Mouse (Mus musculus): ENCODE results near the gene Zfand5.
A peak's percentile ranks its signal among the peaks of the same experiment; 100 is the strongest.
"Not testable (repeated sequence)": the region's sequence is repeated elsewhere in the genome, so short reads cannot be mapped to it uniquely, and the experiment has no call there.

Zfand5 gene

DNA sequence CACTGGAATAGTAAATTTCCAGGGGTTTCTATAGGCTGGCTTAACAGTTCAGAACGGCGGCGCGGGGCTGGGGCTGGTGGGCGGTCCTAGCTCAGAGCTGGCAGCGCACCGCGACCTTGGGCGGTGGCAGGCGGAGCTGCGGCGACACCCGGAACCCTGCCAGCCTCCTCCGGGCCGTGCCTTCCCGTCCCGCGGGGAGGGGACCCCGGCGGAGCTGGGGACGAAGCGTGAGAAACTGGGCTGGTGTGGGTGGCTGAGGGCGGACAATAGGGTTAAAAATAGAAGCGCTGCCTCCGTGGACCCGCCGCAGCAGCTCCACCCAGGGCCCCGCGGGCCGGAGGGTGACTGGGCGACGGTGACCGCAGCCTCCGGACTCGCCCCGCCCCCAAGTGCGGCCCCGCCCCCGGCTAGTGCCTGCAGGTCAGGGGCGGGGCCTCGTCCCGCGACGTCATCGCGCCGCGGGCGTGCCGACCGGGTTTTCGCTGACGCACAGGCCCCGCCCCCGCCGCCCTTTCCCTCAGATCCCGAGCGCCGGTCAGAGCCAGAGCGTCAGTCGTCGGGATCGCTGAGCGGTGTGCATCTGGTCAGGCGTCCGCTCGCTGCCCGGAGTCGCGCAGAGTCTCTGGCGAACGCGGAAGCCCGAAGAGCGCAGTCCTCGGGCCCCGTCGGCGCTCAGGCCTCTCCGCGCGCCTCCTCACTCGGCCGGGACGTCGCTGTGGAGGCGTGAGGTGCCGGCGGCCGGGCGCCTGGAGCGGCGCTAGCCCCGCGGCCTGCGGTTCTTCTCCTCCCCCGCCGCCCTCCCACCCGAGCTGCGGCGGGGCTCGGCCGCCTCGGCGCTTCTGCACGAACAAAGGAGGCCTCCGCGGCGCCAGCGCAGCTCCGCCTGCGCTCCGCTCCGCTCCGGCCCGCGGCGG is at the start of gene Zfand5:
Zfand5 (plus strand) TSS at position 538 of the 914 bp plus-strand sequence.
- peak; percentile 98 for DNase-seq (ENCODE audit: low spot score)

DNA sequence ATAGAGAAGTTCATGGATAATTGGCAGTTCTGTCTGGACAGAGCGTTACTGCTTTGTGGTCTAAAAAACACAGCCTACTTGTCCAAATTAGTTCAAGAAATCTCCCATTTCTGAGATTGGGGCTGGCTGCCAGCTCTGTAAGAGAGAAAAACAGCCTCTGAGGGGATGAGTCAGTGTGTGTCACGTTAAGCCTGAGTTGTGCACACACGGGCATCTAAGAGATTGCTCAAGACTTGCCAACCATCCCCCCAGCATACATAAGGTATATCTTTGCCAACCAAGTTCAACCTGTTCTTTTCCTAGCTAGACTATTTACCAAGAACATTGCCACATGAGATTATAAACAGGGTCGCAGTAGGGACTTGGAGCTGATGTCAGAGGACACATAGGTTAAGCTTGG is 44.9 kb upstream of the Zfand5 start:
- DNase-seq (ENCODE audit: low spot score) = peak; percentile 9

DNA sequence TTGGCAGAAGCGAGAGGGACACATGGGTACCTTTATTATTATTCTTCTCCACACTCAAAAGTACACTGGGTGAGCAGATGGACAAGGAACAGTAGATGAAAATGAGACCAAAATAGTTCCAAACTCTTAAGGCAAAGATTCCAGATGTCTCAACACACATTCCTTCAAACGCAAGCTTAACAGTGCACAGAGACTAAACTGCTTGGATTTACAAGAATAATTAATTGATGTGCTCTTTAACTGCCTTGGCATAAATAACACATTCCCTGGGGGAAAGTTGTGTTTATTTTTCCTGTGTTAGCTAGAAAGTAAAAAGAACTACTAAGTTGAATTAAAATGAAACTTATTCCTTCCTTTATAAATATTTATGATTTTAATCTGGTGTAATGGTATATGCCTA is 44.3 kb upstream of the Zfand5 start:
- no peak for DNase-seq (ENCODE audit: low spot score)

DNA sequence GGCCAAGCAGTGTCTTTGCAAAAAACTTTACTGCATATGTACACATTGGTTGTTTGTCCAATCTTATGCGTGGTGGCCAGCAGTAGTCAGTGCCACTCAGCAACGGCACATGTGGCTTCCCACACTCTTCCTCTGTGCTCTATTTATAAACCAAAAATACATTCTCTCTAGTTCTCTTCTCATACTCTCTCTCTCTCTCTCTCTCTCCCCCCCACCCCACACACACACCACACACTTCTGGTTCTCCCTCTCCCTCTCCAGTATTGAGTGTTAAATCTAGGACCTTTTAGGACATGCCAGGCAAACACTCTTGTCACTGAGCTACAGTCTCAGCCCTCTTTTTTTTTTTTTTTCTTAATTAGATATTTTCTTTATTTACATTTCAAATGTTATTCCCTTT is 23.3 kb upstream of the Zfand5 start:
- DNase-seq (ENCODE audit: low spot score) = not testable (repeated sequence)

DNA sequence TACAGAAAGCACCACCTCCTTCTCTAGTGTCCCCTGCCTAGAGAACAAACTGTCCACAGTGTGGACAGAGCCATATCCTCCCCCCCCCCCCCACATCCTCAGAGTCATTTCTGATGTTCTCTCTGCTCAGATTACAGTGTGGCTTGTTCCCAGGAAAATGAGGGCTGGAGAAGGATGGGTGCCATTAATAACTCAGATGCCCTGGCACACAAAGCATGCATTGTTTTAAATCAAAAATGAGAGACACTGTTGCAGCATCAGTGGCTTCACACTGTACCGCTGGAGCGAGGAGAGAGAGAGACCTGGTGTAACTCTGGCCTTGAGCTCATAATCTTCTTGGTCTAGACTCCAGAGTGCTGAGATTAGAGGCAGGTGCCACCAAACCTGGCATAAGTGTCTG is 18.2 kb upstream of the Zfand5 start:
- no peak for DNase-seq (ENCODE audit: low spot score)

DNA sequence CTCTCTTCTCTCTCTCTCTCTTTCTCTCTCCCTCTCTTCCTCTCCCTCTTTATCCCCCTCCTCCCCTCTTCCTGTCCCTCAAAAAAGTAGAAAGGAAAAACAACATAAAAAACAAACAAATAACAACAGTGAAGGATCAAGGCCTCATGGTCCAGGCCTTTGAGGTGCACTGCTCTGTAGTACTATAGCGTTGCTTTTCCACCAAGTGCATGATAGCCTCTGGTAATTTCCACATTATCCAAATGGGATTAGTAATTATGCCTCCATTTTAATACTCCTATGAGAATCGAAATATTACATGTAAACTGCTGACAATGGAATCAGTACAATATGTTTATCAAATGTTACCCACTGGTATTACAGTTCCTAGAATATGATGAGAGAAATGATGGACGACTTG is 16.2 kb upstream of the Zfand5 start:
- no peak for DNase-seq (ENCODE audit: low spot score)

DNA sequence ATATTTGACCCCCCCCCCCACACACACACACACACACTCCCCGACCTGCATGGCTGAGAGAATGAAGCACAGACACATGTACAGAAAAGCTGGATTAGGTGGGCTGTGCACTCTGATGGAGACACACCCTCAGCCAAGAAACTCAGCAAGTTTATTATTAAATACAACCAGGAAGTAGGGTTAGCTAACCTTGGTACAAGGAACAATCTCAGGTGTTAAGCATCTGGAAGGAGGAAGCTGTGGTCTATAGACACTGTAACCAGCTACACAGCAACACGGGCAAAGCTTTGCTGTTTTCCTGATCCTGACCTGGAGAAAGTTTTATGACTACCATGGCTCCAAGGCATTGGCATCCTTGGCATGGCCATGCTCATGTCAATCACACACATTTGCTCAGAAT is 12.6 kb upstream of the Zfand5 start:
- no peak for DNase-seq (ENCODE audit: low spot score)

DNA sequence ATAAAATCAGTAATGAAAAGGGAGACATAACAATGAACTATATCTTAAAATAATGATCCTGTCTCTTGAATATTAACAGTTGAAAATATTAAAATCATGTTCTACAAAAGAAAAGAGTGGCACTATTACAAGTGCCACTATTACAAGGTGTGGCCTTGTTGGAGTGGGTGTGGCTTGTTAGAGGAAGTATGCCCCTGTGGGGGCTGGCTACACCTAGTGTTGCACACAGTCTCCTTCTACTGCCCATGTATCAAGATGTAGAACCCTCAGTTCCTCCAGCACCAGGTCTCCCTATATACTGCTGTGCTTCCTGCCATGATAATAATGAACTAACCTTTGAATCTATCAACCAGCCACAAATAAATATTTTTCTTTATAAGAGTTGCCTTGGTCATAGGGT is 11.8 kb upstream of the Zfand5 start:
- DNase-seq (ENCODE audit: low spot score) = no peak

DNA sequence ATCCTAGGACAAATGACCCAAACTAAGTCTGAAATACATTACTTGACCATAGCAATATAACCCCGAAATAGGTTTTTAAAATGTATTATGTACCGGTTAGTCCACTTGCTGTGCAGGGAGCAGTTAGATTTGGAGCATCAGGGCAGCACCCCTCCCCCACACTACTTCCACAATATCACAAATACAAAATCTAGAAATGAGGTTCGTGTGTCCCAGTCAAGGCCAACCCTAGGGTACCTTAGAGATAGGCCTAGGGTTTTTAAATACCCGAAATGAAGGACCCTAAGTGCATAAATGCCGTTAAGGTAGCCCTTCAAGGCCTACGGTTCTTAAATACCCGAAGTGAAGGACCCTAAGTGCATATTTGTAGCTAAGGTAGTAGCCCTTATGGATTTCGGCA is 892 bp upstream of the Zfand5 start:
- DNase-seq (ENCODE audit: low spot score) = peak; percentile 34

DNA sequence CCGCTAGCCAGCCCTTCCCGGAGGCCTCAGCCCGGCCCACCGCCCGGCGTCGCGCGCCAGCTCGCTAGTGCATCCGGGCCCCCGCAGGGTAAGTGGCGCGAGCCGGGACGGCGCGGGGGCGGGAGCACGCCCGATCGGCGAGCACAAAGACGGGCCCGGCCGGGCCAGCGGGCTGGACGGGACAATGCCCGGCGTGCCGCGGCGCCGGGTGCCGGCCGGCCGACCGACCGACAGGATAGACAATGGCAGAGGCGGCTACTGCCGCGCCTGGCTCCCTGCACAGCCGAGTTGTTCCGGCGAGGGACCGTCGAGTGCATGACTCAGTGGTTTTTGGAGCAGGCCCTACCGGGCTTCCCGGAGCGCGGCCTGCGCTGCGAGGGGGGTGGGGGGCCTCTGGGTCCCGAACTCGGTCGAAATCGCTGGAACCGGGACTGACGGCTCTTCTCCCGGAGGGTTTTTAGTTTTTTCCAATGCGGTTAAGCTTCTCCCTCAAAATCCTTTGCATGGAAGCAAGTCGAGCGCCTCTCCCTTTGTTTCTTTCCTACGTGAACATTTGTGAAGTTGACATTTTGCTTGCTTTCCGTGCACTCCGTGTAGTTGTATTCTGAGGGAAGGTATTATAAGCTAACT is 692 bp downstream of the Zfand5 start:
- peak; percentile 46 for DNase-seq (ENCODE audit: low spot score)

DNA sequence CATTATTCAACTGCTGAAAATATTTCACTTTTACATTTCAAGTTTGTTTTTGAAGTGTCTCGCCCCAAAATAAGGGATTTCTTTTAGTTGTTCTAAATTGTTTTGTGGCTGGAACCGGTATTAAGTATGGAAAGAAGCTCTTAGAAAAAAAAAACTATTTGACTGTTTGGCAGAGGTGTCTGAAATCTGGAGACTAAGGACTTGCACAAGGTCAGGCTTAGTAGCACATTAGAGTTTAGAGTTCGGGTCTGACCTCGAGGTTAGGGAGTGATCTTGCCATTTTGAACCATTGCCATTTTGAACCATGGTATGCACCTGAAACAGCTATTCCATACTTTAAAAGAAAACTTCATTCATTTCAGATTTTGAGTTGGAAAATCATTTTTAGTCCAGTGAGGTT is 1.4 kb downstream of the Zfand5 start:
- no peak for DNase-seq (ENCODE audit: low spot score)

DNA sequence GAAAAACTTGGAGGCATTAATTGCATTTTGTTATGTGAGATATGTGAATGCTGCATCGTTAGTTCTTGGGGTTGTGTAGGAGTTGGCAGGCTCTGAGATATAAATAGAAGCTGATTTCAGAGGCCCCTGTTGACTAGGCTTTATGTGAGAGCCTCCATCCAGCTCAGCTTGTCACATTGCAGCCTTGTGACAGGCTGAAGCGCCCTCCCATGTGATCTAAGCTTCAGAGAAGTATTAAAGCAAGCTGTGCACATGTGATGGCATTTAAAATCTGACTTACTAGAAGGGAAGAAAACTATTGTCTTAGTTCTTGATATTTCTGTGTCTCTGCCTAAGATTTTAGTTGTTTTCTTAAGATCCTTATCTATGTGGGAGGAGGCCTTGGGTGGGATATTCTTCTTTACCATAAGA is 2.1 kb downstream of the Zfand5 start:
- DNase-seq (ENCODE audit: low spot score) = peak; percentile 78

DNA sequence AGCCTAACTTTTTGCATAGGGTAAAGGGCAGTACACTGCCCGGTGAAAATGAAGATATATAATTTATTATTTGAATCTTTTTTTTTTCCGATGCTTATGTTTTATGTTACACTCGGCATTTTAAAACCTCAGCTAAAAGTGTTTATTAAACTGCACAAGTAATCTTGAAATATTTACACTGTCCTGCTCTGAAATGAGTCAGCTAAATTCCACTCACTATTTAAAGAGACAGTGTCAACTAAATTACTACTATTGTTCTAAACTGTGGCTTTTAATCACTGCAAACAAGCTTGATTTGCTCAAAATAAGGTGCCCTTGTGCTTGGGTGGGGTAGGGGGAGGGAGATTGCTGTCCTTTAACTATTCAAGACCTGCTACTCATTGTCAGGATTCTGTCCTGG is 2.6 kb downstream of the Zfand5 start:
- DNase-seq (ENCODE audit: low spot score) = no peak

DNA sequence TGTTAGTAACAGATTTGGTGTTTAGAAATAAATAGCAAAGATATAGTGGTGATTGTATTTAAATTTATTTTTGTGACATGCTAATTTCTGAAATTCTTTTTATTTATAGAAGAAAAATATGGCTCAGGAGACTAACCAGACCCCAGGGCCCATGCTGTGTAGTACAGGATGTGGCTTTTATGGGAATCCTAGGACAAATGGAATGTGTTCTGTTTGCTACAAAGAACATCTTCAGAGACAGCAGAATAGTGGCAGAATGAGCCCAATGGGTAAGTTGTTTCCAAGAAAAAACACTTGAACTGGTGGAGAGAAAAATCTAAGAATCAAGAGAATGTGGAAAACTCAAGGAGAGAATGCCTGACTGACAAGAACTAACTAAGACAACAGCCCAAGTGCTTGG is 4.2 kb downstream of the Zfand5 start:
- no peak for DNase-seq (ENCODE audit: low spot score)

DNA sequence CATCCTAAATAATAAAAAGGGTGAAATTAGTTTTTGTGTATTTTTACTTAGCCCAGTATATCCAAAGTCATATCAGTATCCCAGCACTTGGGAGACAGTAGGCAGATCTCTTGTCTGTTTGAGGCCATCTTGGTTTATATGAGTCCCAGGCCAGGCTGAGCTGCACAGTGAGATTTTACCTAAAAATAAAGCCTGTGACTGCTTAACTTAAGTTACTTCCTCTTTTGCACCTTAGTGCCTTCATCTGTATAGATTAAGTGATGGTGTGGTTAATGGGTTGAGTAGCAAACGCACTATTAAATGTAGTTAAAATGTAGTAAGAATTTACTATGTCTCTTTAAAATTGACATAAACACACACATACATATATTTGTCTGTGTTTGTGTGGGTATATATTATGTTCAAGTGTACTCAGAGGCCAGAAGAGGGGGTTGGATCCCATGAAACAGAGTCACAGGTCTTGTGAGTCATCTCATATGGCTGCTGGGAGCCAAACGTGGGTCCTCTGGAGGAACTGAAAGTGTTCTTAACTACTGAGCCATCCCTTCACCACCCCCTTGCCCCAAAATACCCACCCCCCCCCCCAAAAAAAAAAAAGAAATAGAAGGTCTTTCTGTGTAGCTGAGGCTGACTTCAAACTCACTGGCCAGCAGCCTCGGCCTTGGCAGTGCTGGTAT is 14.5 kb downstream of the Zfand5 start:
- no peak for DNase-seq (ENCODE audit: low spot score)

DNA sequence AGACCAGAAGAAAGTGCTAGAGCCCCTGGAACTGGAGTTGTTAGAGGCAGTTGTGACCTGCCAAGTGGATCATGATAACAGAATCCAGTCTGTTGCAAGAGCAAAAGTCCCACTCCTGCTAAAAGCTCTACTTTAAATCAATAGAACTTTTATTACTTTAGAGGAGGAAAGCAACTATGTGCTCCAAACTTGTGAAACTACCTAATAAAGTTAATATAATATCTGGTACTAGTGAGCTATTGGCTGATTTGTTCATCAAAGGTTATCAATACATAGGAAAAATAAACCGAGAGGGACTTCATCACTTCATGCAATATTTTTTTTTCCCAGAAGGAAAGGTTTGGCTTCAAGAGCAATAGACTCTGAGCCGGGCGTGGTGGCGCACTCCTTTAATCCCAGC is 25.3 kb downstream of the Zfand5 start:
- no peak for DNase-seq (ENCODE audit: low spot score)

DNA sequence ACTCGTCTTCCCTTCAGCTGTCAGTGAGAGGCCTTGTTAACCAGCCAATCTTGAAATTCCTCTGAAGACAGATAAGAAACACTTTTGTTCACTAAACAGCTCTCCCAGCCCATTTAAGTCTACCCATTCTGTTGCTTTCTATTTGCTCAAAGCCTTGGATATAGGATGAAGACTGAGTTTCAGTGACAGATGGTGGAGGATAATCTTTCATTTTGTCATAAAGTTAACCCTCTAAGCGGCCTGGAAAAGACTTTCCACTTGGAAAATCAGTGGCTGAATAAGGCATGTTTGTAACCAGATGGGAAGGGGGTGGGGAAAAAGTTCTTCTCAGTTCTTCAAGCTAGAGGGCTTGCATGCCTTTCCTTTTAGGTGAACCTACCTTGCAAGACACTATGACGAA is 29.7 kb downstream of the Zfand5 start:
- DNase-seq (ENCODE audit: low spot score) = no peak

DNA sequence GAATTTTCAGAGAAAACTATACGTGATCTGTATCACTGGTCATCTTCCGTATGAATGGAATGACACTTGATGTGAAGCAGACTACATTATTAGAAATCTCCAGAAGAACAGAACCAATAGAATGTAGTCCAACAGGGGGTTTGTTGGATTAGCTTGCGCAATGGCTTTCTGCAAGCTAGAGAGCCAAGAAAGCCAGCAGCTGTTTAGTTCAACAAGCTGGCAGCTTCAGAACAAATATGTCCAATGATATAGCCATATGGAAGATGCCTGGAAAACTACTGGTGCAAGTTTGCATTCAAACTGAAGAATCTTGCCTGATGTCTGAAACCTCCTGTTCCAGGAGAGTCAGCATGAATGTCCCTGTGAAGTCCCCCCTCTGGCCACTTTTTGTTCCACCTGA is 35.7 kb downstream of the Zfand5 start:
- no peak for DNase-seq (ENCODE audit: low spot score)

DNA sequence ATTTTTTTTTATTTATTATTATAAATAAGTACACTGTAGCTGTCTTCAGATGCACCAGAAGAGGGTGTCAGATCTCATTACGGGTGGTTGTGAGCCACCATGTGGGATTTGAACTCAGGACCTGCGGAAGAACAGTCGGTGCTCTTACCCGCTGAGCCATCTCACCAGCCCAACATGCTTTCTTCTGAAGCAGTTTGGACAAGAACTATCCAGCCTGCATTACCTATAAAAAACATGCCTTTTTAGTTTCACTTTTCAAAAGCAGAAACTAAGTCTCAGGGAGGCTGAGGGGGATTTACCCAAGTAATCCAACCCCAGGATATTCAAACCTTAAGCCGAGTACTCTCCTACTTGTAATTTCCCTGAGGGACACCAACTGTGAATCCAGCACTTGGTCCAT is 38.3 kb downstream of the Zfand5 start:
- DNase-seq (ENCODE audit: low spot score) = not testable (repeated sequence)

DNA sequence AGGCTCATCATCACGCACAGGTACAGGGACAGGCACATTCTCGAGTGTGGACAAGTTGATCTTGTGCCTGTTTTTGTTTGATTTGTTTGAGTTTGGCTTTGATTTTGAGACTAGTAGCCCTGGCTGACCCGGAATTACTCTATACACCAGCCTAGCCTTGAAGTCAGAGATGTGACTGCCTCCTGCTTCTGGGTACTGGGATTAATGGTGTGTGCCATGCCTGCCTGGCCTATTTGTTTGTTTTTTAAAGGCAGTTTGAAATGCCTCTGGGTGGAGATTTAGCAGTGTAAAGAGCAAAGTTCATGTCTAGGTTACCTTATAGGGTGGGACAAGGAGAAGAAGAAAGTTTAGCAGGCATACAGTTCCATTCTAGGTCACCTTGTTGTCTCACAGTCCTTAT is 43.6 kb downstream of the Zfand5 start:
- DNase-seq (ENCODE audit: low spot score) = no peak

DNA sequence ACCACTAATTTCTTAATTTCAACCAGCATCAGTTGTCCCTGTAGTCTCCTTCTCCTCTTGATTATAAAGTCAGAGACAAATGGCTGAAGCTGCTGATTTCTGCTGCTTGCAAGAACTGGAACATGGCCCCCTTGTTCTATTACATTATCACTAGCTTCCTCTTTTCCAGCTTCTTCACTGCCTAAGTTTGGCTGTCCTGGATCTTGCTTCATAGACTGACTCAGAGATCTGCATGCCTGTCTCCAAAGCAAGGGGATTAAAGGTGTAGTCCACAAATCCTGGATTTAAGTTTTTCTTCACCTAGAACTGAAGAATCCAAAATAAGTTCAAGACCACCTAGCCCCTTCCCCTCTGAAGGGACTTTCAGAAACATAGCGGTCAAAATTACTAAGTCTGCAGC is 47.5 kb downstream of the Zfand5 start:
- DNase-seq (ENCODE audit: low spot score) = no peak

DNA sequence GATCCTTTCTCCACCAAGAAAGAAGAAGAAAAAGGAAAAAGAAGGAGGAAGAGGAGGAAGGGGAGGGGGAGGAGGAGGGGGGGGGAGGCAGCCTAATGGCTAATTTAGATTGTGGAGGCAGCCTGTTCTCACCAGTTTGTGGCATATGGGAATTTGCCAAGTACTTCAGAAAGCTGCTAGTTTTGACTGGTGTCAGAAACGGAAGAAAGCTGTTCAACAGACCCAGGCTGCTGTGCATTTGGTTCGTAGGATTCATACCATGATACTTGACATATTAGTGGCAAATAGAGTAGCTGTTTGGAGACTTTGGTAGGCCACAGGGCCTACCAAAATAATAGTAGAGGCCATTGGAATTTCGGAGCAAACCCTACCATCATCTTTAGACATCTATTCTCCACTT is 53.3 kb downstream of the Zfand5 start:
- DNase-seq (ENCODE audit: low spot score) = no peak

DNA sequence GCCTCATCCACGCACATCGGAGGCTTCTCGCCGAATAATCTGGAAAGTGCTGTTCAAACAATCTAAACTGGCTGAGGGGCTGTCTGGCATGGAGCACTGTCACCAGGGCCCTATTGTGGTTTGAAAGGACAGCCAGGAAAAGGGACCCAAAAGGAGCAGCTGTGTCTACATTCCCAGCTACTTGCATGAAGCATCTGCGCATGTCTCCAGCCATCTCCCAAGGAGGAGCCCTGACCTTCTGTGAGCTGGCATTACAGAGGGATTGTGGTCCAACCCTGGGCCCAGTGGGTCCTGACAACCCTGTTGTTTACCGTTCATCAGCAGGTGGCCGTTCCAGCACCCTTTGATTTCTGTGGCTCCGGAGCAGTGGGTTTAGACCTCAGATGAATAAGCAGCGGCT is 56.9 kb downstream of the Zfand5 start:
- no peak for DNase-seq (ENCODE audit: low spot score)

Data from left cerebral cortex, adult 11 months (tissue).